Mouse (Mus musculus) MEL (cell line): ENCODE measurements around the gene Tomt.

Experiments used
- CHD1 ChIP-seq: IDR thresholded peaks from 2 replicates; pipeline ENCODE4 v1.6.1; 2012; ENCODE audit warnings: low read depth, mild to moderate bottlenecking, inconsistent platforms, low read length, improper control_type of control experiment
- EP300 ChIP-seq, 2 experiments: IDR thresholded peaks; 2 replicates each; pipeline ENCODE4 v1.6.1; 2011; ENCODE audit warnings: improper control_type of control experiment in 2 of 2, low read length in 2 of 2, low read depth in 1 of 2, mild to moderate bottlenecking in 1 of 2
- HCFC1 ChIP-seq: IDR thresholded peaks from 2 replicates; pipeline ENCODE4 v1.6.1; 2012; ENCODE audit warnings: low read depth, mild to moderate bottlenecking, inconsistent platforms, low read length, improper control_type of control experiment, moderate library complexity
- MAFK ChIP-seq: IDR thresholded peaks from 2 replicates; pipeline ENCODE4 v1.6.1; 2011; ENCODE audit warnings: low read depth, mild to moderate bottlenecking, low read length, improper control_type of control experiment, borderline replicate concordance
- POLR2A ChIP-seq, 2 experiments: IDR thresholded peaks; 2 replicates each; pipeline ENCODE4 v1.6.1; 2011 to 2012; ENCODE audit warnings: low read length in 2 of 2, mild to moderate bottlenecking in 2 of 2, control low read depth in 1 of 2, improper control_type of control experiment in 1 of 2, low read depth in 1 of 2, moderate library complexity in 1 of 2; ENCODE audit not compliant: control insufficient read depth in 1 of 2, insufficient read depth in 1 of 2, poor library complexity in 1 of 2
- RAD21 ChIP-seq: IDR thresholded peaks from 2 replicates; pipeline ENCODE4 v1.6.1; 2011; ENCODE audit warnings: mild to moderate bottlenecking, low read depth, low read length, improper control_type of control experiment

- TF ChIP-seq POLR2A (IDR thresholded peaks at IDR 0.05; ENCODE audit: control insufficient read depth in 1 of 2, insufficient read depth in 1 of 2, low read depth in 1 of 2, low read length in 2 of 2, poor library complexity in 1 of 2) (no peak), HCFC1 (no peak), CHD1 (no peak), EP300 (IDR thresholded peaks at IDR 0.05; ENCODE audit: low read depth in 1 of 2, low read length in 2 of 2) (no peak), MAFK (no peak), RAD21 (no peak)
Measured at GRCm38 (mm10) chr7:101886274-101886673, 19.9 kb downstream of the Tomt start.
